Mouse (Mus musculus): ENCODE results near the gene Ccdc186.

- TF ChIP-seq RAD21 (IDR thresholded peaks at IDR 0.05; ENCODE audit: low read depth, low read length) (no peak), TCF12 (IDR thresholded peaks at IDR 0.05; ENCODE audit: low read depth, low read length) (no peak), ZNF384 (IDR thresholded peaks at IDR 0.05; ENCODE audit: low read depth, low read length) (no peak), CTCF (conservative IDR thresholded peaks at IDR 0.05 in 1 of 2, IDR thresholded peaks at IDR 0.05 in 1 of 2; ENCODE audit: low read depth in 2 of 2, low read length in 2 of 2) (0 out of 4 replicates have a peak, but pooled peaks of 1 of the 2 experiments have one; percentile 15), ZMIZ1 (IDR thresholded peaks at IDR 0.05; ENCODE audit: low read depth, low read length) (no peak), HCFC1 (IDR thresholded peaks at IDR 0.05; ENCODE audit: low read depth, low read length) (no peak), MAX (IDR thresholded peaks at IDR 0.05; ENCODE audit: low read length) (no peak)
Observed at GRCm38 (mm10) chr19:56805366-56805765, 16.6 kb downstream of the Ccdc186 start.

All from CH12.LX (cell line).